ENCODE assay signal across 14 mouse cellular contexts in the genomic region with DNA sequence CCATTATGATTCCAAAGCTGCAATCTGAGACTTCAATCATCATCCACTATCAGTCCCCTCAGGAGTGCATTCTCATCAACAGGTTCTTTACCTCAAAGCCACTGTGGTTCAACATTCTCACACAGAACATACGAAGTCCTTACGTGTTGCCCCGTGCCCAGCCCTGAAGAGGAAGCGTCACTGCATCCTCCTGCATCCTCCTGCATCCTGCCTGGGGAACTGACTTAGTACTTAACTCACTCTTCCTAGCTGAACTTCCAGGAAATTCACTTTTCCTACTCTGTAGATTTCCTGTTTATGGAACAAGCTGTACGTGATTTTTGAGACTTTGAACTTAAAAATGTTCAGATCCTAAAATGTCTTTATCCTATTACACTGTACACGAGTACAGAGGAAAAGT.
"Had no signal": no experiment of that assay in that cellular context is flagged by ENCODE, and none has a peak within 500 bp of the region (broad histone marks: within the 10 kb centered on the region; RNA-seq: fewer than 3 reads in every experiment).

No protein-coding gene starts in this region.

- H3K9ac ChIP-seq: limb, embryonic 13.5 days; liver, embryonic 13.5 days; lung, embryonic 14.5 days had no signal

- H3K9me3 ChIP-seq: limb, embryonic 10.5 days; limb, embryonic 13.5 days; liver, embryonic 13.5 days had no signal

- H3K36me3 ChIP-seq: limb, embryonic 10.5 days; limb, embryonic 13.5 days; liver, embryonic 13.5 days had no signal

- H3K4me2 ChIP-seq: limb, embryonic 13.5 days; liver, embryonic 13.5 days; lung, embryonic 14.5 days; midbrain, embryonic 11.5 days had no signal

- H3K4me1 ChIP-seq: limb, embryonic 10.5 days; limb, embryonic 13.5 days; liver, embryonic 13.5 days had no signal

- H3K27ac ChIP-seq: layer of hippocampus, adult 2 months; limb, embryonic 10.5 days; limb, embryonic 13.5 days; liver, embryonic 13.5 days had no signal

- H3K27me3 ChIP-seq: limb, embryonic 13.5 days had no signal

- DNase-seq: kidney, adult 18-20 months; kidney, postnatal 14 days; layer of hippocampus, adult 9-11 months; liver, embryonic 13.5 days; lung, embryonic 14.5 days; lung, postnatal 10 days; lung, postnatal 4 days; midbrain, embryonic 14.5 days; thymus, adult 18-20 months; thymus, postnatal 36 days had no signal

- H3K4me3 ChIP-seq: layer of hippocampus, adult 2 months; limb, embryonic 10.5 days; limb, embryonic 13.5 days; liver, embryonic 13.5 days had no signal
